Mouse (Mus musculus) layer of hippocampus, adult 11-12 months (tissue): ENCODE results near the gene Mtor.
A peak's percentile ranks its signal among the peaks of the same experiment; 100 is the strongest.

Source experiments
- DNase-seq: peaks from one replicate; pipeline ENCODE4 v3.0.0; 2022; ENCODE audit warnings: low spot score

Gene Mtor

DNA sequence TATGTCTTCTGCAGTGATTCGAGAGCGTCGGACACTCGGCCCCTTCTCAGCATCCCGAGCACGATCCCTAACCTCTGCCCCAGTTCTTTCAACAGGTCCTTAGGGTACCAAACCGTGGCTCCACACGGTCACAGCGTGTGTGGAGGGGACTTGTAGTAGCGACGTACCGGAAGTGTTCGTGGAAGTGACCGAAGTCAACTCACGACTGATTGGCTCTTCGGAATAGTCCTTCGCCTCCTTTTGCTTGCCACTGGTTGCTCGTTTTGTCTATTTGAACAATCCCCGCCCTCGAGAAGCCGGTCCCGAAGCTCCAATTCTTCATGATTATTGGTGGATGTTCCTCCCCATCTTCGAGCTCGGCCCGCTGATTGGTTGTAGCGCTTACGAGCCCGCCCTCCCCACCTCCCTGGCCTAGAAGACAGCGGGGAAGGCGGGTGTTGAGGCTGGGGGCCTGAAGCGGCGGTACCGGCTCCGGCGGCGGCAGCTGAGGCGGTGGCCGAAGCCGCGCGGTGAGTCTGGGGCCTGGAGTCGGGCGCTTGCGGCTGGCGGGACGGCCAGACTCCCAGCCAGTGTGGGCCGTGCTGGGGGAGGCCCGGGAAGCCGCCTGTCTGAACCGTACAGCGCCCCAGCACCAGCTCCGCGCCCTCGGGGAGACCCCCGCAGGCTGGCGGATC lies at the start of gene Mtor:
TSS of gene Mtor (plus strand) at position 433 of the 674 bp plus-strand sequence.
- DNase-seq = peak; percentile 97

DNA sequence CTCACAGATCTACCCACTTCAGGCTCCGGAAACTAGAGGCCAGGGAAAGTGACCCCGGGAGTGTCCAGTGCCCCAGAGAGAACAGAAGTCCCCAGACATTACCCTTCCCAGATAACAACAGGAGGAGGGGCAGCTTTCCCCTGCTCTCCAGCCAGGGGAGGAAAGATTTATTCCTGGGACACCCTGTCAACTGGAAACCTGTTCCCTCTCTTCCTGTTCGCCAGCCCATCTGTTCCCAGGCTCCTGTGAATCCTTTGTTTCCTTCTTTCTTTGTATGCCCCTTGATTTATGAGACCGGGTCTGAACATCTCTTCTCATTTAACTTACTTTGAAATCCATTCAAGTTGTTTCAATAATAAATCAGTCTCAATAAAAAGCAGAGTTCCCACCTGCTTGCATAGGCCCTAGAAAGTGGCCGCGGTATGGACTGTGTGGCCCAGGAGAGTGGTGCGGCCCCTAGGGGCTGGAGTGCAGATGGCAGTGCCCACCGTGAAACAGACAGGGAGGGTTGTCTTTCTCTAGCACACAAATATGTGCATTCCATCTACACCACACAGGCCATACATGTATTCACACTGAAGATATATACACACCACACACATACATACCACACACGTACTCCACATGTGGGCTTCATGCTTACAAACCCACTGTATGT lies 48.8 kb upstream of the Mtor start:
- DNase-seq = no peak

- DNase-seq = no peak
Measured at GRCm38 (mm10) chr4:148403402-148403801, 45.0 kb upstream of the Mtor start.

DNA sequence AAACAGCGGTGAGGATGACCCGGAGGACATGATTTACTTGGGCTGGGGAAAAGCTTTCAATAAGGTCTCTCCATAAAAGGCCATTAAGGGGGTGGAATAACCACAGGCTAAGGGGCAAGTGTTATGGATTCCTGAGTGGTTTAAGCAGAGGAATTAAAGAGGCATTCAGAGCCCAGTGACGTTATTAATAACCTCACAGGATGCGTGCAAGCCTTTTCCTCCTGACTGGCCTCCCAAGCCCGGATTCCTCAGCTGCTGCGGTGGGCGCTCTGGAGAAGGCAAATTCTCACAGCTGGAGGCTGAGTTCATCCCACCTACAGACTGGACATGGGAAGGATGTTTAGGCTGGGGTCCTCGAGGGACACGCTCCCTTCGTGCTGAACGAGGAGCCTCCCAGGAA lies 43.7 kb upstream of the Mtor start:
- no peak for DNase-seq

- DNase-seq = no peak
Measured at GRCm38 (mm10) chr4:148405255-148405788, 43.1 kb upstream of the Mtor start.

DNA sequence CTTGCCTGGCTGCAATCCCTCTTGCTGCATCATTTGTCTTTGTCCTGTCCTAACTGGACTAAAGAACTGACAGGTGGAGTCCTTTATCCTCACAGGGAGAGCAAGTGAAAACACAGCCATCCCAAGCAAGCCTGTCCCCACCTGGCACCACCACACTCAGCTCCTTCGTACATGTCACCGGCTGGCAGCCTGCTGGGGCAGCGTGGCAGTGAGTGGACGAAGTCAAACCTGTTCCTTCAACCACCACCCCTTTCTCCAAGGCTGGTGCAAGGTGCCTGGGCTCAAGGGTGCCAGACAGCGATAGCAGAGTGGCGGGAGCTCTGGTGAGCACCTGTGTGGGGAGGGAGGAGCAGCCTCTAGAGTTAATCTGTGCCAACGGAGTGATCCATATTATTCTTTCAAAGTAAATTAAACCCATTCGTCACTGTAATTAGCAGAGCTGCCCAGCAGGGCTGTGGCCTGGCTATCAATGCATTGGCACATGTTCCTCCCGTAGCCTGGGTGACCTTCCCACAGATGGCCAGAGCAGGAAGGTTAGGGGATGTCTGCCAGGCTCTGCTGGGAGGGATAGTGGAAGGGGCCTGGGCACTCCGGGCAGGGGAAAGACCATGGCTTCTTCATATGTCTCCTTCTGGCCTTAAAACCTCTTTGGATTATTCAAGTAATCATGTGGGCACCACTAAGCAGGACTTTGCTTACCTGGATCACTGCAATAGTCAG lies 40.0 kb upstream of the Mtor start:
- DNase-seq = no peak

DNA sequence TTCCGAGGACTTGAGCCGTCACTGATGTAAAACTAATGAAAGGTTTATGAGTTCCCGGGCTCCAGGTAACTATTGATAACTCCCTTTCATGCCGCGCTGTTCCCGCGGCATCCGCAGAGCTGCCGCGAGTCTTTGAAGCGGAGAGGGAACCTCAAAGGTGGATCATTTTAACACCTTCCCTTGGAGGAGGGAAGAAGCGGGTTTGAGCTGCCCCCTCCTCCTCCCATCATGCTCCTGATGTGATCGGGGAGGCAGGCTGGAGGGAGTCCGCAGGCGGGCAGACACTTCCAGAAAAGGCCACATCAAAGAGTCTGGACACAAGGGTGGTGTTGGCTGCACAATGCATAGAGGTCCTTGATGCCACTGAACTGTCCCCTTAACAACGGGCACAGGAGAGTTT lies 32.8 kb upstream of the Mtor start:
- no peak for DNase-seq

GRCm38 (mm10) chr4:148417074-148417526 lies 31.3 kb upstream of the Mtor start:
- no peak for DNase-seq

DNA sequence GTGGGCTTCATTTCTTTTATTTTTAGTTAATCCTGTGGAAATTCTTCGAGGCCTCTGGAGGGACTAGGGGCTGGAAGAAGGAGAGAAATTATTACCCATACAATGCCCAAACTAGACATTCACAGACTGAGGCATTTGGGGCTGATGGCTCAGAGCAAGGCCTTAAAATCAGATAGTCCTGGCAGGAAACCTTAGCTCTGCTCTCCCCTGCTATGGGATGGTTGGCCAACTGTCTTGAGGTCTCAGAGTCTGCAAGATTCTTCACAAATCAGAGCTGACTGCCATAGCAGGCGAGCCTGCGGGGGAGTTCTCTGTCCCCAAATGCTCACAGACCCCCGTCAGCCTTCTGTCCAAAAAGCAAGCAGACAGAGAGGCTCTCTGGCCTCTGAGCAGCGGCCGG lies 30.9 kb upstream of the Mtor start:
- DNase-seq = no peak

- no peak for DNase-seq
Measured at GRCm38 (mm10) chr4:148426950-148427850, 21.2 kb upstream of the Mtor start.

- DNase-seq = no peak
Measured at GRCm38 (mm10) chr4:148428544-148428943, 19.9 kb upstream of the Mtor start.

DNA sequence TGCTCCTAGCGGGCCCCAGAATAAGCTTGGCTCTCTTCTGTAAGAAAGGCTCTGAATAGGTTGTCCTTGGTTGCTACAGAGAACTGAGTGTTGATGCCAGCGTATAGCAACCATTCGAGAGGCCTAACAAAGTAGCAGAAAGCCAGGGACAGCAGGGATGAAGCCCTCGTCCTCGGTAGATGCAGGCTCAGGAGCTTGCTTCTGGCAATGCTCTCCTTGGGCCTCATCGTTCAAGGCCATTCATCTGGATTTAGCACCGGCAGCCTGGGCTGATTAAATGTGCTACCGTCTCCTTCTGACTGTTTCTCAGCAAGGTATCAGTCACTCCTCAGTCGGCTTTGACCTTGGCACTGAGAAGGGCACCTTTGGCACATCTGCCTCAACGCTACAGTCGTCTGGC lies 19.3 kb upstream of the Mtor start:
- no peak for DNase-seq

DNA sequence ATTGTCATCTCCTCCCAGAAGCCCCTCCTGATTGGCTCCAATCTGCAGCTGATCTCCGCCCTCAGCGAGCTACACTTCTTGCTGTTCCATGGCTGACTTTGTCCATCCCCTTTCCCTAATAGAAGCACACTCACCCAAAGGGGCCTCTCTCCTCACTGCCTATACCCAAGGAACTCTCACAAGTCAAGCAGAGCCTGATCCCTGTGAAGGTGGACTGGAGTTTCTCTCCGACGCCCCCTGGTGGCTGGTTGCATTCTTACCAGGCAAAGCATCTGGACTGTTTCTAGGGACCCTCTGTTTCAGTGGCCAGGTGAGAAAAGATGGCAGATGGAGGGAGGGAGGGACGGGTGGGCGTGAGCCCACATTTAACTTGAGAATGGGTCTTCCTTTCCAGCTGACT lies 18.7 kb upstream of the Mtor start:
- peak; percentile 65 for DNase-seq

- no peak for DNase-seq
Measured at GRCm38 (mm10) chr4:148430880-148431519, 17.4 kb upstream of the Mtor start.

GRCm38 (mm10) chr4:148432488-148432887 lies 15.9 kb upstream of the Mtor start:
- no peak for DNase-seq

- DNase-seq = no peak
Measured at GRCm38 (mm10) chr4:148433336-148433735, 15.1 kb upstream of the Mtor start.

GRCm38 (mm10) chr4:148433813-148434212 lies 14.6 kb upstream of the Mtor start:
- DNase-seq = no peak

GRCm38 (mm10) chr4:148434554-148434953 lies 13.9 kb upstream of the Mtor start:
- no peak for DNase-seq

GRCm38 (mm10) chr4:148435106-148435505 lies 13.3 kb upstream of the Mtor start:
- no peak for DNase-seq

DNA sequence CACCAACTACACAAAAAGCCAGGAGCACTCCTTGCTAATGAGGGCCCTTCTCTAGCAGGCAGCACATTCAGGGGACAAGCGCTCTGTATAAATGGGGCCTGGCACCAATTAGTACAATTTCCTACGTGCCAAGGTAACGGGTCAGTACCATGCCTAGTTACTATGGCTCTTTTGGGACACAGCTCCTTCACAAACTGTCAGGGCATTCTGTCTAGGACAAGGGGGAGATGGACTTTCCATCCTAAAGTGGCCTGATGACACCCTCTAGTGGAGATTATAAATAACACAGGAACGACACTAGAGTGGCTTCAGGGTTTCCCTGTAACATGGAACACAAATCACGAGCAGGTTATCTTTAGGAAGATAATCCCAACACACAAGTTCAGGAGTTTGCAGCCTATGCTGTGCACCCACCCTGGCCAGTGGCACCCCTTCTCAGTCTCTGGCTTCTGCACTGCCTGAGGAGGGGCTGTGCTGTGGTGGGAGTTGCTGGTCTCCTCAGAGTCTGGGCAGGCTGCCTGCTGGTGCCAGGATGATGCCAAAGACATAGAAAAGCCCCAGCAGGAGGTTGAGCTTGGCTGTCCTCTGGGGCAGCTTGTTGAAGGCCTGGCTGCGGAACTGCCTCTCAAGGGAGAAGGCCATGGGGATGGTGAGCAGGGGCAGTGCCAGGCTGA lies 12.6 kb upstream of the Mtor start:
- DNase-seq = peak; percentile 62

- DNase-seq = no peak
Measured at GRCm38 (mm10) chr4:148441931-148442330, 6.5 kb upstream of the Mtor start.
